Mouse (Mus musculus): ENCODE data around the gene Ifi27l2a. TPM values are rescaled to one million over a fixed set of nuclear protein-coding genes. Genes with fewer than 3 reads are reported as not detected.

Ifi27l2a gene
- 1,287 TPM for polyA plus RNA-seq (2017; shearing (Covaris generic))

GRCm38 (mm10) chr12:103443524-103443923, at the start of gene Ifi27l2a:
Gene Ifi27l2a, minus strand, starts transcription at chr12:103443680.

GRCm38 (mm10) chr12:103457140-103457539, 13.7 kb upstream of the Ifi27l2a start, which contains the start of gene Ifi27l2b:
Gene Ifi27l2b, minus strand, starts transcription at chr12:103457223.

GRCm38 (mm10) chr12:103433986-103434731, 9.3 kb downstream of the Ifi27l2a start, which contains the start of gene Ifi27:
Gene Ifi27, plus strand, starts transcription at chr12:103434211.

GRCm38 (mm10) chr12:103425729-103426470, 17.6 kb downstream of the Ifi27l2a start, which contains the start of gene Ddx24:
Gene Ddx24, minus strand, starts transcription at chr12:103425830.

GRCm38 (mm10) chr12:103407720-103408119, 35.8 kb downstream of the Ifi27l2a start, which contains the start of gene 9330161L09Rik:
Gene 9330161L09Rik, minus strand, starts transcription at chr12:103407820.

Other genes starting within 250 kb of the Ifi27l2a start
- not detected for gene Prima1, start 201.5 kb downstream of the Ifi27l2a start, polyA plus RNA-seq (2017; shearing (Covaris generic))
- not detected for gene Fam181a, start 132.7 kb downstream of the Ifi27l2a start, polyA plus RNA-seq (2017; shearing (Covaris generic))
- 16.8 TPM for gene Asb2, start 87.7 kb downstream of the Ifi27l2a start, polyA plus RNA-seq (2017; shearing (Covaris generic))
- 1.8 TPM for gene Otub2, start 55.0 kb downstream of the Ifi27l2a start, polyA plus RNA-seq (2017; shearing (Covaris generic))
- 1.3 TPM for gene 9330161L09Rik, start 35.9 kb downstream of the Ifi27l2a start, polyA plus RNA-seq (2017; shearing (Covaris generic))
- 184 TPM for gene Ddx24, start 17.9 kb downstream of the Ifi27l2a start, polyA plus RNA-seq (2017; shearing (Covaris generic))
- 375 TPM for gene Ifi27, start 9.5 kb downstream of the Ifi27l2a start, polyA plus RNA-seq (2017; shearing (Covaris generic))
- gene Ifi27l2b, start 13.5 kb upstream of the Ifi27l2a start, polyA plus RNA-seq (2017; shearing (Covaris generic)), result not detected
- gene Ppp4r4, start 88.6 kb upstream of the Ifi27l2a start, polyA plus RNA-seq (2017; shearing (Covaris generic)), result 0.12 TPM
- not detected for gene Serpina10, start 187.8 kb upstream of the Ifi27l2a start, polyA plus RNA-seq (2017; shearing (Covaris generic))
- gene Serpina6, start 213.5 kb upstream of the Ifi27l2a start, polyA plus RNA-seq (2017; shearing (Covaris generic)), result not detected
- gene Serpina16, start 232.5 kb upstream of the Ifi27l2a start, polyA plus RNA-seq (2017; shearing (Covaris generic)), result not detected